Mouse (Mus musculus) stomach, embryonic 15.5 days (tissue): ENCODE measurements around the gene Med15. TPM values are rescaled to one million over a fixed set of nuclear protein-coding genes. Genes with fewer than 3 reads are reported as not detected.

ENCODE experiments used
- ATAC-seq: fragments of 200-750 bp; cut with Nextera tagmentation; 2 replicates; pipeline ENCODE4 v1.8.0; 2017; ENCODE audit warnings: low read depth, moderate number of reproducible peaks, moderate TSS enrichment; ENCODE audit not compliant: insufficient read depth, low FRiP score
- H3K27ac ChIP-seq: fragments of 300-500 bp; sonication (generic); 2 replicates; pipeline ENCODE4 v1.5.1; 2015; ENCODE audit warnings: mild to moderate bottlenecking, inconsistent platforms
- H3K27me3 ChIP-seq: fragments of 300-500 bp; sonication (generic); replicated peaks from 2 replicates; pipeline ENCODE4 v1.6.1; 2015; ENCODE audit warnings: inconsistent platforms
- H3K36me3 ChIP-seq: fragments of 300-500 bp; sonication (generic); 2 replicates; pipeline ENCODE4 v1.6.1; 2015; ENCODE audit warnings: inconsistent platforms
- H3K4me1 ChIP-seq: fragments of 300-500 bp; sonication (generic); 2 replicates; pipeline ENCODE4 v1.6.1; 2015; ENCODE audit warnings: inconsistent platforms
- H3K4me2 ChIP-seq: fragments of 300-500 bp; sonication (generic); 2 replicates; pipeline ENCODE4 v1.6.1; 2015; ENCODE audit warnings: mild to moderate bottlenecking, inconsistent platforms
- H3K4me3 ChIP-seq: fragments of 300-500 bp; sonication (generic); replicated peaks from 2 replicates; pipeline ENCODE4 v1.5.1; 2015; ENCODE audit warnings: inconsistent platforms
- H3K9ac ChIP-seq: fragments of 300-500 bp; sonication (generic); 2 replicates; pipeline ENCODE4 v1.6.1; 2015; ENCODE audit warnings: inconsistent platforms
- H3K9me3 ChIP-seq: fragments of 300-500 bp; sonication (generic); 2 replicates; pipeline ENCODE4 v1.6.1; 2016; ENCODE audit warnings: inconsistent platforms
- WGBS: fragments of 180-500 bp; shearing (Covaris S2); methylation state at CpG from one replicate; pipeline ENCODE4 v1.1.7; 2015; 5-methylcytosine and 5-hydroxymethylcytosine counted together
- polyA plus RNA-seq: library from polyadenylated mRNA; unstranded; fragments of >200 nt; fragmentation: Nextera tagmentation; extraction: Ambion mirVana; gene quantifications from 2 replicates; pipeline ENCODE4 v1.2.1, GENCODE M21; 2015

Gene Med15
- polyA plus RNA-seq, 1 experiment from 2014 or later, result 38.3 TPM

DNA sequence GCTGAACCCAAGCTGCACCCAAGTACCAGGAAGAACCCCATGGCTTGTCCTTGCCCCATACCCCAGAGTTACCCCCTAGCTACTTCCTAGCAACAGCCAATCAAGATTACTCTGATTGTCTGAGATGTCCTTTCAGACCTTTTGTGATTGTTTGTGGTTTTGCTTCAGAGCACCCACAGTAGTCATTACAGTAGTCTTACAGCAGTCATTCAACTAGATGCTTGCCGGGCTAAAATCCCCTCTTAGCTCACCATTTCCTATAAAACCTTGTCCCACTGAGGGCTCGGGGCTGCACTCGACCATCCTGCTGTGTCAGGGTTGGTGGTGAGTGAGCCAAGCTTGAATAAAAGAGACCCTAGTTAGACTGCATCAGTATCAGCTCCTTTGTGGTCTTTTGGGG lies 37.8 kb downstream of the Med15 start:
- Histone ChIP-seq H3K27me3 (no peaks in the 10 kb centered on the region), H3K36me3 (peaks cover 31% of the 10 kb centered on the region), H3K9me3 (no peaks in the 10 kb centered on the region), H3K9ac (no peak overlapping the region), H3K4me2 (no peak overlapping the region), H3K4me1 (no peaks in the 10 kb centered on the region), H3K27ac (no peak overlapping the region), H3K4me3 (no peak overlapping the region)
- ATAC-seq, result no peak
- WGBS, result 88% methylated on average over 3 of the region's 3 CpGs

DNA sequence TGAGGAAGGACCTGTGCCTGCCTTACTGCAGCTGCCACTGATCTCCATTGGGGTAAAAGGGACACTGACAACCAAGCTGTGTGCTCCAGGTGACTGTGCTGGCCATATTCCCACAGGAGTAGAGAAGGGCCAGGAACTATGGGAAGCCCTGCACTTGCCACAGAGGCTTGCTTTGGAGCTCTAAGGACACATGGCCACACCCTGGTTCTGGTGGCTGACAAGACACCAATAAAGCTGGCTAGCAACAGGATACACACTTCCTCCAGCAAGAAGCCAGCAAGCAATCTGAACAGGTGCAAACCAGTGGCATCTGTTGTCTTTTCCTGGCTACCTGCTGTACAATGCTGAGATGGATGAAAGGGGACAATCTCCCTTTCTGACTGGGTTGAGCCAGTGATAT lies 62.8 kb downstream of the Med15 start:
- H3K27me3 ChIP-seq, result no peaks in the 10 kb centered on the region
- H3K36me3 ChIP-seq, result peaks cover 40% of the 10 kb centered on the region
- H3K4me3 ChIP-seq, result no peak overlapping the region
- no peak overlapping the region for H3K9ac ChIP-seq
- no peaks in the 10 kb centered on the region for H3K4me1 ChIP-seq
- ATAC-seq, result no peak
- H3K4me2 ChIP-seq, result no peak overlapping the region
- no peaks in the 10 kb centered on the region for H3K9me3 ChIP-seq
- H3K27ac ChIP-seq, result no peak overlapping the region

DNA sequence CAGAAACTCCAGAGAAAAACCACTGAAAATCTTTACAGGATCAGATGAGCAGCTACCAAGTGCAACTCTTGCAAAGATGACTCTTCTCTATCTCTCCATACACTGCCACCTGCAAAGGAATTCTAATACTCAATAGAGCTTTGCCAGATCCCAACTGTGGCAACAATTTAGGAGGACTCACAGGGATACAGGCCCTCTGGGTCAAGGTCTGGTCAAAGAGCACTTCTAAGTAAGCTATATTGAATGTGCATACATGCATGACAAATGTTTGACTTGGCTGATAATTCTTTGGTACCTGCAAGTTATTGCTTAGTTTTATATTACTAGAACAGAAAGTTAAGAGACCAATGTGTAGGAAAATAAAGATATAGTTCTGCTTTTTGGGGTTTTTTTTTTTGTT lies 67.1 kb downstream of the Med15 start:
- H3K9me3 ChIP-seq, result no peaks in the 10 kb centered on the region
- no peak overlapping the region for H3K9ac ChIP-seq
- no peaks in the 10 kb centered on the region for H3K27me3 ChIP-seq
- no peak overlapping the region for H3K4me3 ChIP-seq
- no peak overlapping the region for H3K27ac ChIP-seq
- no peaks in the 10 kb centered on the region for H3K4me1 ChIP-seq
- H3K36me3 ChIP-seq, result peaks cover 20% of the 10 kb centered on the region
- no peak overlapping the region for H3K4me2 ChIP-seq
- ATAC-seq, result no peak

DNA sequence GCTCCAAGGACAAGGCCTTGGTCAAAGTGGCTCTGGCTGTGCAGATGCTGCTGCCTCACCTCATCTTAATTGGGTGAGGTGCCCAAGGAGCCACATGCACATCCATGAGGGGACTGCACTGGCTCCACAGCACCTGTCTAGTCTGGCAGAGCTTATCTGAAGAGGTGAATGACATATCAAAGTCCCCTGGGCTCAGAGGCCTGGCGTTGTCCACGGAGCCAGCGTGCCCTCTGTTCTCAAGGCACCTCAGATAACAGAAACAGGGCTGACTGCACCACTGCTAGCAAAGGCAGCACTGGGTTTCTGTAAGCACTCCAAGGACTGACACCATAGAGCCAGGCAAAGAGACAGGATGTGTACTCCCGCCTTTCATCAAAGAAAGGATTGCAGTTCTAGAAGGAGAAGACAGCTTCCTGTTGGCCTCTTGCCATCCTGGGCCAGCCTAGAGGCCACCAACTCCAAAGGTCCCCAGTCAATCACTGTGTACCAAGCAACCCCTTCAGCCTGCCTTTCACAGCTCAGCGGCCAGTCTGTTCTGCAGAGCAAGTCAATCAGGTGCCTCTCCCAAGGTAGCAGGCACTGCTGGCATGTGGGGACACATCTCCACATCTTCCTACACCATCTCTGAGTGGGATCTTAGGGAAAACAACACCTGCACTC lies 76.3 kb downstream of the Med15 start:
- no peaks in the 10 kb centered on the region for H3K9me3 ChIP-seq
- no peak overlapping the region for H3K4me3 ChIP-seq
- ATAC-seq, result no peak
- no peak overlapping the region for H3K9ac ChIP-seq
- 84% methylated on average over 5 of the region's 5 CpGs for WGBS
- H3K27ac ChIP-seq, result no peak overlapping the region
- H3K4me1 ChIP-seq, result no peaks in the 10 kb centered on the region
- H3K4me2 ChIP-seq, result no peak overlapping the region
- H3K27me3 ChIP-seq, result no peaks in the 10 kb centered on the region
- H3K36me3 ChIP-seq, result peaks cover 37% of the 10 kb centered on the region

DNA sequence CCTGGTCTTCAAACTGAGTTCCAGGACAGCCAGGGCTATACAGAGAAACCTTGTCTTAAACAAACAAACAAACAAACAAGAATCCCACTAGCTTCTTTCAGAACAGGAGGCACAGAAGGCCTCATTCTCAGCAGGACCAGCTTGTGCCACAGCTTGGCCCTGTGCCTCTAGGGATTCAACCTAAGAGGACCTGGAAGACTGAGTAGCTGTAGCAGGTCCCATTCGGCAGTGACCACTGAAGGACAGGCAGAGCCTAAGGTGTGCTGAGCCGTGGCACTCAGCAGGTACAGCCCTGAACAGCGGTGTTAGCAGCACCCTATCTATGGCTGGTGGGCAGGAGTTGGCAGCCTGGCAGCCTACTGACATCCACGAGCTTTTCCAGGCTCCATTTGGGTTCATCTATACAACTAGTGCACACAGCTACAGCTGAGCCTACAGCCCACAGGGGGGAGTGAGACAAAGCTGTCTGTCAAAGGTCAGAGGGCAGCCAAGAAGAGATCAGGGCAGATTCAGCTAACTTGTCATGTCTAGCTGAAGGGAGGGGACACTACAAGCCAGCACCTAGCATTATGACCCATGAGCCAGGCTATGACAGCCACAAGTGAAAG lies 78.4 kb downstream of the Med15 start:
- no peak overlapping the region for H3K4me3 ChIP-seq
- H3K9ac ChIP-seq, result no peak overlapping the region
- no peak overlapping the region for H3K27ac ChIP-seq
- no peaks in the 10 kb centered on the region for H3K9me3 ChIP-seq
- H3K4me2 ChIP-seq, result no peak overlapping the region
- peaks cover 40% of the 10 kb centered on the region for H3K36me3 ChIP-seq
- 94% methylated on average over 4 of the region's 4 CpGs for WGBS
- no peaks in the 10 kb centered on the region for H3K27me3 ChIP-seq
- no peaks in the 10 kb centered on the region for H3K4me1 ChIP-seq
- ATAC-seq, result no peak

DNA sequence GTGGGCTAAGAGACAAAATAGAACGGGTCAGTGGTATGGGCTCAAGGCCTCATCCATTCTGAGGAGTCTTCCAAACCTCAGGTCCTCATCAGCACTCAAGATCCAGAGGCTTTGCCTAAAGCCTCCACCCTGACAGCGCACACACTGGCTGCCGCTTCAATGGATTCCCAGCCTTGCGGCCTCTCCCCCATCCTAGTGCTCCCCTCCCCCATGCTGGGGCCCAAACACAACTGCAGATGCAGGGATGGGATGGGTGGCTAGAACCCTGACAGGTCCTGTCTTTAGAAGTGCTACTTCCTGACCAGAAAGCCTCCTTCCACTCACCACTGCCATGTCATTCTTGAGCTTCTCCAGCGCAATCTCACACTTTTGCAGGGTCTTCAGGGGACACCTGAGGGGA lies 79.1 kb downstream of the Med15 start:
- peaks cover 40% of the 10 kb centered on the region for H3K36me3 ChIP-seq
- H3K4me3 ChIP-seq, result no peak overlapping the region
- H3K27me3 ChIP-seq, result no peaks in the 10 kb centered on the region
- no peaks in the 10 kb centered on the region for H3K4me1 ChIP-seq
- no peak for ATAC-seq
- H3K9me3 ChIP-seq, result no peaks in the 10 kb centered on the region
- WGBS, result 95% methylated on average over 5 of the region's 5 CpGs
- no peak overlapping the region for H3K4me2 ChIP-seq
- H3K27ac ChIP-seq, result no peak overlapping the region
- H3K9ac ChIP-seq, result no peak overlapping the region

DNA sequence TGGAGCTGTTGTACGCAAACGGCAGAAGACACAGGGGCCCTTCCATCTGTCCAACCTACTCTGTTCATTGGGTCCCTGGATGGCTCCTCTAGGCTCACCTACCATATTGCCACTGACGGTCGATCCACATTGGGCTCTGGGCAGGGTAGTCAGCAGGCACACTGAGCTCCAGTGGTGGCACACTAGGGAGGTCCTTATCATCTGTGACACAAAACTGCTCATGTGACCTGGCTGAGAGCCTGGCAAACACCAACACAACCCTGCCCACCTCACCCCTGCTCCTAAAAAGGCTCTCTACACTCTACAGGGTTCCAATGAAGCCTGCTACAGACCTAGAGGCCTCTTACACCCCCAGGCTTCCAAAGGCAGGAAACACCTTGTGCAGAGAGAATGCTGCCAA lies 80.1 kb downstream of the Med15 start:
- Histone ChIP-seq H3K9me3 (no peaks in the 10 kb centered on the region), H3K27me3 (no peaks in the 10 kb centered on the region), H3K4me2 (no peak overlapping the region), H3K9ac (no peak overlapping the region), H3K36me3 (peaks cover 40% of the 10 kb centered on the region), H3K4me1 (no peaks in the 10 kb centered on the region), H3K4me3 (no peak overlapping the region), H3K27ac (no peak overlapping the region)
- WGBS, result 91% methylated on average over 4 of the region's 4 CpGs
- no peak for ATAC-seq

DNA sequence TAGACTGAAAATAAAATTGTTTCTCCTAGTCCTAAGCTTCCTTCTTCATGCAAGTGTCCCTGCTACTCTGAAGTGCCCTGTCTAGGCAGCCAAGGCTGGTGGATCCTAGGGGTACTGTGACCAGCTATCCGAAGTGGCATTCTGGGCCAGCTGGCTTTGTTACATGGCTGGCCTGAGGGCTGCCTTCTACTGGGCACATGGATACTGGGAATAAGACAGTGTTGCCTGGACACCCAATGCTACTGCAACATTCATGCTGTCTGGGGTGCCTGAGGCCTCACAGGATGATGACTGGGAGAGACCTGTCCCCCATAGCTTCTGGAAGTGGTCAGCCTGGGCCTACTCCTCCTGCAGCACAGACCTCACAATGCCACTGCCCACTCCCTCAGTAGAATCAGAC lies 82.0 kb downstream of the Med15 start:
- no peak for ATAC-seq
- Histone ChIP-seq H3K36me3 (peaks cover 35% of the 10 kb centered on the region), H3K27ac (no peak overlapping the region), H3K9me3 (no peaks in the 10 kb centered on the region), H3K9ac (no peak overlapping the region), H3K27me3 (no peaks in the 10 kb centered on the region), H3K4me2 (no peak overlapping the region), H3K4me3 (no peak overlapping the region), H3K4me1 (peaks cover 11% of the 10 kb centered on the region)
- WGBS, result 97% methylated on average over 1 of the region's 1 CpGs

DNA sequence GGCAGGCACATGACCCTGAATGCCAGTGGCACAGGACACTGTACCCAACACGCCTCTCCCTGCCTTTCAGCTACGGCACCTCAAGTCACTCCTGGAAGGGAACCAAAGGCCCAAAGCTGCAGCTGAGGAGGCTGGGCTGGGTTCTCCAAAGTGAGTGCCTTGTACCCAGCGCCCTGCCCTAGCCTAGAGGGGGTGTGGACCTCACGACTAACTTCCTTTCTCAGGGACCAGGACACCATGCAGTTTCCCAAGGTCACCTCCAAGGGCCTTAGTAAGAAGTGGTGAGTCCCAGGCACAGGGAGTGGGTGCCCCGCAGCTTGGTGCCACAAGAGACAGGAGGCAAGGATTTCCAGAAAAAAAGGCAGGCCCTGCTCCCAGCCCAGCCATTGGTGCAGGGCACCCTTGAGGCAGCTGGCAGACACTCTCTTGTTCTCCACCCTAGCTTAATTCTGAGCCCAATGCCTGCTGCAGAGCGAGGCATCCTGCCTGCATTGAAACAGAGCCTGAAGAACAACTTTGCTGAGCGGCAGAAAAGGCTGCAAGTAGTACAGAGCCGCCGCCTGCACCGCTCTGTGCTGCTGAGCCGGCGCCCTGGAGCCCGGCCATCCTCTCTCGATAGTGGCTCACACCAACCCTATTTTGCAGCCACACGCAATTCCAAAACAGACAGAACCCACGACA lies 82.6 kb downstream of the Med15 start:
- Histone ChIP-seq H3K9ac (no peak overlapping the region), H3K9me3 (no peaks in the 10 kb centered on the region), H3K27me3 (no peaks in the 10 kb centered on the region), H3K4me3 (no peak overlapping the region), H3K4me1 (peaks cover 11% of the 10 kb centered on the region), H3K36me3 (peaks cover 30% of the 10 kb centered on the region), H3K4me2 (no peak overlapping the region), H3K27ac (no peak overlapping the region)
- 87% methylated on average over 16 of the region's 16 CpGs for WGBS
- no peak for ATAC-seq

DNA sequence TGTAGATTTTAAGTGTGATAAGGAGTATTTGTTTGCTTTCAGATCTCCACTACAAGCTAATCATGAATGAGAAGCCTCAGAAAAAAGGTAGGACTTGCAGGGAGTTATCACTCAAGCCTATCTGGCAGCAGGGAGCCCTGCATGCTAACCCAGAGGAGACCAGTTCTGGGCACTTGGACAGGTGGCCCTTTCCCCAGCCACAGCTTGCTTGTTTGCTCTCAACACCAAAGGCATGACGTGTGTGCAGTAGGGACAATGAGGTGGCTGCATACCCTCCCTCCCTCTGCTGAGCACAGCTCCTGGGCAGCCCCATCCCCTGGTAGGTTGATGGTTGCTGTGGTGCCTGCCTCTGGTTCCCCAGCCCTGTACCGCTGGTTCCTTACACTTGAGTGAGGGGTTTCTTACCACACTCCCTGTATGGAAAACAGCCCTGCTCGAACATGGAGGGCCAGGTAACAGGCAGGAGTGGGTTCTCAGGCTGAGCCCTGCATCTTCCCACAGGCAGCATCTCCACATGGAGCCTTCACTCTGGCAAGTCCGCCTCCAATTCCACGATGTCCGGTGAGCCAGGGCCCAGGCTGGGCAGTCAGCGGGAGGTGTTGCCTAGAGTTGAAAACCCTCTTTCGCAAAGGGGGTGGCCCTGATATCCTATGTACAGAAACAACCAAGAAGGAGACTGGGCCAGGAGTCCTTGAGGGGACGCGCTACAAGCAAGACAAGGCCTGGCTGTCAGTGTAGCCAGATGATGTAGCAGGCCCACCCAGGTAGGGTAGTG lies 84.9 kb downstream of the Med15 start:
- Histone ChIP-seq H3K9me3 (no peaks in the 10 kb centered on the region), H3K4me2 (no peak overlapping the region), H3K4me3 (no peak overlapping the region), H3K36me3 (peaks cover 21% of the 10 kb centered on the region), H3K27ac (no peak overlapping the region), H3K4me1 (peaks cover 11% of the 10 kb centered on the region), H3K27me3 (no peaks in the 10 kb centered on the region), H3K9ac (no peak overlapping the region)
- ATAC-seq, result no peak
- 81% methylated on average over 10 of the region's 10 CpGs for WGBS

DNA sequence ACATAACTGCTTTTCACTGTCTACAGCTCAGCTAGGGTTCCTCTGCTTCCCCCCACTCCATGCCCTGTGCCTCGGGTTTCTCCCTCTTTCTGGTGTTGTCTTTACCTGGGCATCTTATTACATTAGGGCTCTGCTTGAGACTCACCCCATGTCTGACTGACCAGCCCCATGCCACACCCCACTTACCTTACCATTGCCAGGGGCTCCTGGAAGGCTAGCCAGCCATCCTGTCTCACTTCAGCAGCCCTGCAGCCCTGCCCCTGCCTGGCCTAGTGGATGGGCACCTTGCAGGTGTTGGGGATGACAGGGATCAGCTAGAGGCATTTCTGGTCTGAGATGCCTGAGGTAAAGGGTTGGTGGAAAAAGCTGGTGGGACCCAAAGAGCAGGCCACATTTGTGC lies 85.5 kb downstream of the Med15 start:
- Histone ChIP-seq H3K9ac (no peak overlapping the region), H3K4me2 (peak overlapping the region; percentile 82), H3K27me3 (no peaks in the 10 kb centered on the region), H3K4me3 (peak overlapping the region; percentile 54; the same call in 1 of the 2 replicates), H3K36me3 (peaks cover 27% of the 10 kb centered on the region), H3K9me3 (no peaks in the 10 kb centered on the region), H3K4me1 (peaks cover 11% of the 10 kb centered on the region), H3K27ac (no peak overlapping the region)
- ATAC-seq, result no peak
- WGBS, result 32% methylated on average over 1 of the region's 1 CpGs
